Mouse (Mus musculus) megakaryocyte progenitor cell, adult 5-6 weeks (primary cell): ENCODE data around the gene Myo9b. TPM values are rescaled to one million over a fixed set of nuclear protein-coding genes. Genes with fewer than 3 reads are reported as not detected.

Source experiments
- ATAC-seq: replicated peaks from 2 replicates; pipeline ENCODE4 v1.8.0; 2016; ENCODE audit warnings: mild to moderate bottlenecking, moderate TSS enrichment, inconsistent platforms; ENCODE audit not compliant: poor library complexity
- total RNA-seq, 2 experiments: library from RNA; stranded (forward) in 1 of 2; stranded (reverse) in 1 of 2; fragments of 157-497, 149-512 nt in 1 of 2; fragments of 200-1000 nt in 1 of 2; gene quantifications; 2 replicates each; pipeline versions ENCODE4 v1.2.3 to v1.2.4; 2015 to 2017

Myo9b gene
- total RNA-seq, 2 experiments from 2014 or later, result 29.4 to 48.7 TPM

DNA sequence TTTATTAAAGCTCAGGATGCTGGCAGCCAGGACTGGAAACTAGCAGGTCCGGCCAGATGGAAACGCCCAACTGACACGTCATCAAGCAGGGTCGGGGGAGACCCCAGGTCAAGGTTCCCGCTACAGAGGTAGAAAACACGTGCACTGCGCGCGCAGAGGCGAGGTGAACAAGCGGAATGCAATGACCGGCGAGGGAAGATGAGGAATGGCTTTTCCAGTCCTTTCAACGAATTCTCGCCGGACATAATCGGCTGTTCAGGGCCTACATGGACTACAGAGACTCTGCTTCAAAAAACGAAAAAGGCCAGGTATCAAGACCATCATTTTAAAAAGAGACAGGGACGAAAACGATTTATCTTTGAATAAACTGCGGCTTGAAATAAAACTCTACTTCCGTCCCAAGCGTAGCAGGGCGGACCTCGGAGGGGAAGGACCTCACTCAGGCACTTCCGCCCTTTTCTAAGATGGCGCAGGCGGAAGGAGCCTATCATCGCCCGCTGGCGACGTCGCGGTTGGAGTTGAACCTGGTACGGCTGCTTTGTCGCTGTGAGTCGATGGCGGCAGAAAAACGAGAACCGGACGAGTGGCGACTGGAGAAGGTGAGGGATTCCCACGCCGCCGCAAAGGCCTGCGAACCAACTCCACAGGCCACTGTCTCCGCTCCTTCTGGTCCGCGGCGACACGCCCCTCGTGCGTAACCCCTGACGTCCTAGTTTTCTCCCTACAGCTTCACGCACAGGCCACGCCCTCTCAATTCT lies 94.4 kb downstream of the Myo9b start, which contains the start of gene Use1:
Gene Use1, plus strand, starts transcription at position 78 of the 758 bp plus-strand sequence.
- ATAC-seq, result peak; percentile 73

DNA sequence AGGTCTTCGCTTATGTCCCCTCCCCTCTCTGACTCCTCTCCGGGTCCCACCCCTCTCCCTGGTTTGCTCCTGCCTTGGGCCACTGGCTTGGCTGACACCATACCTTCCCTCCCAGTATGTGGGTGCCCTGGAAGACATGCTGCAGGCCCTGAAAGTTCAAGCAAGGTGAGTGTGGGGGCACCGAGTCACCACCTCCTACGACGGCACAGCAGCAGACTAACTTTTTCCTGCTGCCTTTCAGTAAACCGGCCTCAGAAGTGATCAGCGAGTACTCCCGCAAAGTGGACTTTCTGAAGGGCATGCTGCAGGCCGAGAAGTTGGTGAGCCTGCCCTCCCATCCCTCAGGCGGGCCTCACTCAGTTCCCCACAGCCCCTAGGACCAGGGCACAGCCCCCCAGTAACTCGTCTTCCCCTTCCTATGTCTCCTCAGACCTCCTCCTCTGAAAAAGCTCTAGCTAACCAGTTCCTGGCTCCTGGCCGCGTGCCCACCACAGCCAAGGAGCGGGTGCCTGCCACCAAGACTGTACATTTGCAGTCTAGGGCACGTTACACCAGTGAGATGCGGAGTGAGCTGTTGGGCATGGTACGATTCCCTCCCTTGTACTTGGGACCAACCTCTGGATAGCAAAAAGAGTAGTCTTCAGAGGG lies 95.1 kb downstream of the Myo9b start:
- ATAC-seq, result no peak

DNA sequence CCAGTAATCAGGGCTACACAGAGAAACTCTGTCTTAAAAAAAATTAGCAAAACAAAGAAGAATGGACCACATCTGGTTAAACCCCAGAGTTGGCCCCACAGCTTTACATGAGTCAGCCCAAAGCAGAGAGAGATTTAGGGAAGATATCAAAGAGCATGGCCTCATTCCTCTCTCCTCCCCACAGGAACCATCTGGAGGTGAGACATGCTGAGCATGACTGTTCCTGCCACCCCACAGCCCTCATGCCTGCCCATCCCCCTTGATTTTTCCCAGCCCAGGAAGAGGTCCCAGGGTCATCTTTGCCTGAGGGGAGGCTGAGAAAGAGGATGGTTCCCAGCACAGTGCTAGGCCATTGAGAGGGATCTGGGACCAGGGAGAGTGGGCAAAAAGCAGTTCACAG lies 95.9 kb downstream of the Myo9b start:
- no peak for ATAC-seq

DNA sequence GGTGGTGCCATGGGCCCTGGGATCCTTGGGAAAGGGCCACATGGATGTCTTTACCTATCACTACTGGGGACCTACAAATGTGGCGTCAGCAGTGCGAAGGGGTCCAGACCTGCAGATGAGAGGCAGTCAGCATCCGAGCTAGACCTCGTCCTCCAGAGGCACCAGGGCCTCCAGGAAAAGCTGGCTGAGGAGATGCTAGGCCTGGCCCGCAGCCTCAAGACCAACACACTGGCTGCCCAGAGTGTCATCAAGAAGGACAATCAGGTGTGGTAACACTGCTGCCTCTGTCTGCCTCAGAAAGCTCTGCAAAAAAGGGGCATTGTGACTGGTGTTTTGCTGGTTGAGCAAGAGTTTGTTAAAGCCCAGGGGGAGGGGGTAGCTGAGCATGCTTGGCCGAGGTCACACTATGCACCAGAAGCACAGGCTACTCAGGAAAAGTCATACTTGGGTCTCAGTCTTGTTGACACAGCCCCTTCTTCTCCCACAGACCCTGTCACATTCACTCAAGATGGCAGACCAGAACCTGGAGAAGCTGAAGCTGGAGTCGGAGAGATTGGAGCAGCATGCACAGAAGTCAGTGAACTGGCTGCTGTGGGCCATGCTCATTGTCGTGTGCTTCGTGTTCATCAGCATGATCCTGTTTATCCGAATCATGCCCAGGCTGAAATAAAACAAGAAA lies 96.7 kb downstream of the Myo9b start:
- ATAC-seq, result no peak

DNA sequence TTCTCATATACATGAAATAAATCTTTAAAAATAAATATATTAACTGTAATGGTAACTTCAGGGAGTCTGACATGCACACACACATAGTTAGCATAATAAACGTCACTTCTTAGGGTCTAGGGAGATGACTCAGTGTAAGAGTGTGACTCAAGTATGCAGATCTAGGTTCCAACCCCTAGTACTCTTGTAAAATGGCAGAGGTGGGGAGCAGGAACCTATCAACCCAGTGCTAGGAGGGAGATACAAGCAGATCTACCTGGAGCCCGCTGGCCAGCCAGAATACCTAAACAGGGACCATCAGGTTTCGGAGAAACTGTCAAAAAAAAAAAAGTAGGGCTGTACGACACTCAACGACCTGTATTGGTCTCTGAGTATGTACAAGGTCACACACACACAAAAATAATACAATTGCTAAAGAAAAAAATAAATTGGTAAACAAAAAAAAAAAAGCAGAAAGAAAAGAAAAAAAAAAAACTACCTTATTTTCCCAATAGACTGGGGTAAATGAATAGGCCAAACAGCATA lies 98.3 kb downstream of the Myo9b start:
- ATAC-seq, result no peak

DNA sequence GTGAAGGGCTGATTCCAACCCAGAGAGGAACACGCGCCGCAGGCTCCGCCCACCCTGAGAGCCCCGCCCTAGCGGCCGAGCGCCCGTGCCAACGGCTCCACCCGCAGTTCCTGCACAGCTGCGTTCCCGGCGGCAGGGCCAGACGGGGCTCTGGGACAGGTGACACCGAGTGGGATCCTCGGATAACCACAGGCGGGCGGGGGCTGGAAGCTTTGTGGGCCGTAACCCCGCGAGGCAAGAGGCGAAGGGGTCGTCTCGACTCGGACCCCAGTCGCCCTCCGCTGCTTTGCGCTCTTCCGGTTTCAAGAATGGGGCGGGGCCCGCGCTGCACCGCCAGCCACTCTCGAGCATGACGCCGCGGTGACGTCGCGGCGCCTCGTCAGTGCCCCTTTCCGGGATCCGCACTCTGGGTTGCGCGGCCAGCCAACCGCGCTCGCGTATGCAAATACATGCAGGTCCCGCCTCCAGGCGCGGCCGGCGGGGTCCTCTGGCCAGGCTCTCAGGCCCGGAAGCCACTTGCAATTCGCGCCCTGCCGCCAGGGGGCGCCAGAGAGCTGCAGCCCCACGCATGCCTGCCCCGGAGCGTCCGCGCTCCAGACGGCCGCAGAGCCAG lies 98.8 kb downstream of the Myo9b start, which contains the start of gene Ocel1:
Gene Ocel1, plus strand, starts transcription at position 63 of the 613 bp plus-strand sequence.
- peak; percentile 67 for ATAC-seq

DNA sequence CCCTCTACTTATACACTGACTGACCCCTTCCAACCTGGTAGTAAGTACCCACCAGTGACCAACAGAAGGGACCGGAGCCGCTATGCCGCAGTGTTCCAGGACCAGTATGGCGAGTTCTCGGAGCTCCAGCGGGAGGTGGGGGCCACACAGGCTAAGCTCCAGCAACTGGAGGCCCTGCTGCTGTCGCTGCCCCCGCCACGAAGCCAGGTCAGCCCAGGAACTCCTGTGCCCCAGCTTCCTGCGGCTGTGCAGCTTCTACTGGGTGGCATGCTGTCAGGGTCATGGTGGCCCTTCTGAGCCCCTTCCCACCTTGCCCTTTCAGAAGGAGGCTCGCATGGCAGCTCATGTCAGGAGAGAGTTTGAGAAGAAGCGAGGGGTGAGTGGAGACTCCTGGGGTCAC lies 99.9 kb downstream of the Myo9b start:
- ATAC-seq, result no peak

DNA sequence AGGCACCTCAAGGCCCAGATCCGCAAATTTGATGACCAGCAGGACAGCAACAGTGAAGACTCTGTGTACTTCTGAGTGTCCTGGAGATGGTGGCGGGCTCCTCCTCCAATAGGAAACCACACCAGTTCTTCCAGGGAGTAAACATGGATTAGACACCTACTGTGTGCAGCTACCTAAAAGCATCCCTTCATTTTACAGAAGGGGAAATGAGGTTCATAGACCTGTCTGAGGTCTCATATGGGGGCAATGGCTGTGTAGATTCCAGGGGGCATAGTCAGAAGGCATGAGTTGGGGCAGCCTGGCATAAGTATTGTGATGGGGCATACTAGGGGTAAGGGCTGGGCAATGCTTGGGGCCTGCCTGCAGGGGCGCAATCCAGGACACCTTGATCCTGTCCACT lies 100.5 kb downstream of the Myo9b start:
- ATAC-seq, result no peak

DNA sequence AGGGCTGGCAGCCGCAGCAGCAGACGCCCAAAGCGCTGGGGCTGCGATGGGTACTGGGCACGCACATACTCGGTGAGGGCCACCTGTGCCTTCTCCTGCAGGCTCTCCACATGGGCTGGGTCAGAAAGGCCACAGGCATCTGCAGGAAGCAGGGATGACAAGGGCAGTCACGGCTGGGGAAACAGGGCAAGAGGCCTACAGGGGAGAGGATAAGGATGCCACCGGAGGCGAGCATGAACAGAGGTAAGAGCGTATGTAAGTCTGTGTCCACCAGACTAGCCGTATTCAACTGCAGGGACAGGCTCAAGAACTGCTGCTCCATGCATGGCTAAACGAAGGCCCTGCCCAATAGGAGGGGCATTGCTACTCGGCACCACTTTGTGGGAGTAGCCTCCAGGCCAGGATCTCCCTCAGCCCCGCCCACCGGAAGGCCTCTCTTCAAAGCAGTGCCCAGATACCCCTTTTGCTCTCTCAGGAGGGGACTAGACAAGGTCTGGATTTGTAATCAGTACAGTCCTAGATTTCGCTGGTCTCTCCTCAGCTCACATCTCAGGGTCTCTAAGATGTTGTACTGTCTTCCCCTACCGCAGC lies 102.2 kb downstream of the Myo9b start:
- ATAC-seq, result no peak

DNA sequence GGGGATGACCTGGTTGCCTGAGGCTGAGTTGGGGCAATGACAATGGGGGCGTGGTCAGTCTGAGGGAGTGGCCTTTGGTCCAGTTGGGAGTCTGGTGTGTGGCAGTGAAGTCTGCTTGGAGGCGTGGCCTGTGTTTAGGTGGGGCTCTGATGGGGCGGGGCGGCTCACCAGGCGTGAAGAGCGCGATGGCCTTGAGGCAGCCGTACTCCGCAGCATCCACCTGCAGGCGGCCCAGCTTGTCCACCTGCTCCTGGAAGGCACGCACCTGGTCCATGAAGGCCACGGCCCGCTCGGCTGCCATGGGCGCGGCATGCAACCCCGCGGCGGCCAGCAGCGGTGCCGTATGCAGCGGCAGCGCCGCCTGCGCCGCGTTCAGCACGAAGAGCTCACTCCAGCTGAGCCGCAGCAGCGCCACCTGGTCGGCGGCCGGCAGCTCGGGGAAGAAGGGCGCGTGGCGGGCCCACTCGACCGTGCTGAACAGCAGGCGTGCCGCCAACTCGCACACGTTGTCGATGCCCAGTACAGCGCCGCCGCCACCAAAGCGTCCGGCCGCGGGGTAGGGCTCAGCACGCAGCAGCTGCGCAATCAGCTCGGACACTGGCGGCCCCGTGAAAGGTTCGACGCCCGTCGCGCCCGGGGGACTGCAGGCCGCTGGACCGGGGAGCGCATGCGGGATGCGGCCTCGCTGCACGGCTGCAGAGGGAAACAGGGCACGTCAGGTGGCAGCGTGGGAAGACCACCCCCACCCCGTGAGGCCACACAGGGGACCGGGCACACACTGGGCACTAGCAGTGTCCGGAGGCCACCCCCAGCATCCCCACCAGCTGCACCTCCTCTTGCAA lies 103.3 kb downstream of the Myo9b start:
- ATAC-seq, result peak; percentile 52

DNA sequence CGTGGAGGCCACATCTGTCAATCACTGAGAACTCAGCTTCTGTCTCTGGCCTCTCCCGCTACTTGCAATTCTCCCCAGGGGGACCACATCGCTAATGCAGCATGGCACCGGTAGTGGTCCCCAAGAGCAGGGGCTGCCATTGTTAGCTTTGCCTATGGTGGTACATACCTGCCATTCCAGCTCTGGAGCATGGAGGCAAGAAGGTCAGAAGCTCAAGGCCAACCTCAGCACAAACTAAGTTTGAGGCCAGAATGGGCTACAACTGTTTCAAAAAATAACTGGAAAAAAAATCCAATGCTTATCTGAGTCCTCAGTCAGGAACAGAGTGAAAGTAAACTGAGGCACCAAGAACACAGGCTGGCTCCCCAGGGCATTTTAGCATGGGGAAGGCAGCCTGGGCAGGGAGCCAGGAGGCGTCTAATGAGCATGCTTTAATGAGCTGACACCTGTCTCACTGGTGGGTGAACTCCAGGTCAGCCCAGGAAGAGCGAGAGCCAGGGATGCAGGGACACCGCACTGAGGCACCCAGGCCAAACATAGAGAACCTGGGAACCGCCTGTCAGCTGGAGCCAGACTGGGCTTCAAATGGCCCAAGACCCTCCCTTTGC lies 104.0 kb downstream of the Myo9b start:
- ATAC-seq, result no peak

DNA sequence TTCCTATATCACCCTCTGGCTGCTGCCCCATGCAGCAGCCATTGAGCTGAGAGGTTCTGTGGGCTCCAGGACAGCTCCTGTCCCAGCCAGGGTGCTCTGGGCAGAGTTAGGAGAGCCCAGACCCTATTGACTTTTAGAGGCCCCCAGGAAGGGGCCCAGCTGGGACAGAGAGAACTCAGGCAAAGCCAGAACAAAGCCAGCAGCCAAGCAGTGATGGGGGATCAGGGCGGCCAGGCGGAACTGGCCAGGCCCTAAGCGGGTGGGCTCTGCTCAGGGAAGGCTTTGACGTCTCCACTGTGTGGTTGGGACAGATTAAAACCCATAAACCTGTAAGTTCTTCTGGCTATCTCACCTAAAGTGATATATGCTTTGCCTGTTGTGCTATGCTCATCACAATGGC lies 106.5 kb downstream of the Myo9b start:
- ATAC-seq, result no peak

DNA sequence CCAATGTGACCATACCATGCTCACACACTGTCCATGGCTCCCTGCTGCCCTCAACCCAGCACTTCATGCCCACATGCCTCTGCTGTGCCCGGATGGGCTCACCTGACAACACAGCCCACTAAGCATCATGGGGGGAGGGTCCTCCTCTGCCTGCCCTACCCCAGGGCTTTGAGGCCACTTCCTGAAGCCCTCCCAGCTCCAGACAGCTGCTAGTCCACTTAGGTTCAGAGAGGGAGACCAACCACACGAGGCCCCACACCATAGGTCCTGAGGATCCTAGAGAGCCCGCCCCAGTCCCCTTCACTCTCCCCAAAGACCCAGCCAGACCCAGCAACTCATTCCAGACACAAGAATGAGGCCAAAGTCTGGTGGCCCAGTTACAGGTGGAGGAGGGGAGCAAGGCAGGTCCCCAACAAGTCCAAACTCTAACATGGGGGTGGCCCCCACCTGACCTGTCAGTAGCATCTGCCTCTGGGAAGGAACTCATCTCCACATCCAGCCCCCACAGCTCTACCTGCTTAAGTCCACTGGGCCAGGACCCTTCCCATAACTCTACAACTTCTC lies 107.1 kb downstream of the Myo9b start:
- ATAC-seq, result no peak

DNA sequence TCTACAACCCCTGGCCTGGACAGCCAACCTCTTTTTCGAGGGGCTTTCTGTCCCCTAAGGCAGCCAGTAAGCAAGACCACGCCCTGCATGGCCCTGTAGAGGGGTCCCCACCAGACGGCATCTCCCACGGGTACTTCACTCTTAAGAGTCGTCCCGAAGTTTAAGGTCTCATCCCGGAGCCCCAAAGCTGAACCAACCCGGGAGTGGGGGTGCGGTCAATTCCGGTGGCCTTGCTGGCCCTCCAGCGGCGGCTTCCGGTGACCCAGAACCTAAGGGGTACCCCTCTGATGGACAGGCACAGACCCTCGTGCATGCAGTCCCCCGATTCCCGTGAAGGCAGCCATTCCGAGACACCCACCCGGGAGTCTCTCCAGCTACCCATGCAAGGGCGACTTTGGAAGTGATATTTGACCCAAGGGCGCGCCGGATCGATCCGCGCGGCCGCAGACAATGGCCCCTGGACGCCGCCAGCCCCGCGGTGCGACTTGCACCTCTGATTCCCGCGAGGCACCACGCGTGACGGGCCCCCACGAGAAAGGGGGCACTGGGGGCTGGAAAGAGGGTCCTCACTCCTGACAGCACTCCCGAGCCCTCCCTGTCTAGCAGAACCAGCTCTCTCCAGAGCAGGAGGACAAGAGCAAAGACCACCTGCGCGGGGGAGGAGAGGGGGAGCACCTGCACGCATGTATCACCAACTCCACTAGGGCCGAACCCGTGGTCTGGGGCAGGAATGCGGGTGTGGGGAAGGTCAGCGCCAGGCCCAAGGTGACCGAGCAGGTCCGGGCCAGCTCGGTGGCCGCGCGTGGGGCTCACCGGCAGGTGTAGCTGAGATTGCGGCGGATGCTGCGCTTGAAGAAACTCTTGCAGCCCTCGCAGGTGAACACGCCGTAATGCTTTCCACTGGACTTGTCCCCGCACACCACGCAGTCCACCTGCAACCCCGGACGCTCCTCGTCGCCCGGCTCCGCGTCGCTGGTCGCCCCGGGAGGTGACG lies 108.0 kb downstream of the Myo9b start:
- no peak for ATAC-seq

DNA sequence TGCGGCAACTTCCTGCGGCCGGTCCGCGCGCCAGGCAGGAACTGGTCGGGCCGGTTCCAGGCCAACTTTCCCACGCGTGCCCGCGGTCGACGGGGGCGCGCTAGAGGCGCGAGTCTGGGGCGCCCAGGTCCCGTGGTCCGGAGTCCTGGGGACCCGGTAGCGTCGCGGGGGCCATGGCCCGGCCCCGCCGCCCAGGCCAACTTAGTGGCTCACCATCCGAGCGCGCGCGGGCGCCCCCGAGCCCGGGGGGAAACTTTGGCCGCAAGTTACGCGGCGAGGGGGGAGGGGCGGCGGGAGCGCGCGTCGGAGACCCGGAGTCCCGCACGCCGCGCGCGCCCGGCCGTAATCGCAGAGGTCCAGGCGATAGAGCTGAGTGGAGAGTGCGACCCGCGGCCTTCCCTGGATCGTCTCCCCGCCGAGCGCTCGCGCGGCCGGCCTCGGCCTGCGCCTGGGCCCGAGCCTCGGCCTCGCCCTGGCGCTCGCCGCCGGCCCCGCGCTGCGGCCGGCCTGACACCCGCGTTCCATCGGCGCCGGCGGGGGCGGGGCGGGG lies 109.0 kb downstream of the Myo9b start, which contains the start of gene Nr2f6:
Gene Nr2f6, minus strand, starts transcription at position 540 of the 550 bp plus-strand sequence.
- ATAC-seq, result peak; percentile 12; the same call in 1 of the 2 replicates

DNA sequence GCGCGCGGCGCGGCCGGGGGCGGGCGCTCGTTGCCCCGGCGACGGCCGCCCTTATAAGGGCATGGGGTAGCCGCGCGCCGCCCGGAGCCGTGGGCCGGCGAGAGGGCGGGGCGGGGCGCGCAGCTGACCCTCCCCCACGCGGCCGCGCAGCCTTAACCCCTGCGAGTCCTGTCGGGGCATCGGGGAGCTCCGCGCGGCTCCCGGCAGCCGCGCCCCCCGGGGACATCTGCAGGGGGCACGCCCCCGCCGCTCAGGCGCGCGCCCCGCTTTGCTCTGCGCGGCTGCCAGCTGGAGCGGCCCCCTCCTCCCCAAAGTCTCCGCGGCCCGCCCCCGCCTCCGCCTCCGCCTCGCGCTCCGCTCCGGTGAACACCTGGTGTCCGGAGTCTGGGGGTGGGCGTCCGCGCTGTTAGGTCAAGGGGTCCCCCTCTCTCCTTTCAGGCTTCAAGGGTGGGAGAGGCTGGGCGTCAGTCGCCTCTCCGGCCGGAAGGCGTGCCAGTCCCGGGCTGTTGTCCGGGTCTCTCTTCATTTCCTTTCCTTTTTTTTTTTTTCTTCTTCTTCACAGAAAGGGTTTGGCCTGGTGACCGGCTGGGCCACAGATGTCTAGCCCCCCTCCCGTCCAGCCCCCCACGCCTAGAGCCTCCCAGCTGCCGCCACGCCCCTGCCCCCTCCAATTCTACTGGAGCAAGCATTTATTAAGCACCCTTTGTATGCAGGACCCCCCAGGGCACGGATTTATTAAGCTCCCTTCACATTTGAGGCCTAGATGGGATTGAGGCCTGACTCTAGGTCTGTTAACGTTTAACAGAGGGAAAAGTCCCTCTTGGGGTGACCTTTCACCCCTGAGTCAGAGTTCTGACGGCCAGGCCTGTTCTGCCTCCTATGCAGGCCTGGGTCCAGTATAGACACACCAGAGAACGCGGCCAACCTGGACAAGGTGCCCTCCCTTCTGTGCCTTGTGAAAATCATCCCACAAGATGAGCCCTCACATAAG lies 109.8 kb downstream of the Myo9b start:
- ATAC-seq, result peak; percentile 79
